In the genomic region with DNA sequence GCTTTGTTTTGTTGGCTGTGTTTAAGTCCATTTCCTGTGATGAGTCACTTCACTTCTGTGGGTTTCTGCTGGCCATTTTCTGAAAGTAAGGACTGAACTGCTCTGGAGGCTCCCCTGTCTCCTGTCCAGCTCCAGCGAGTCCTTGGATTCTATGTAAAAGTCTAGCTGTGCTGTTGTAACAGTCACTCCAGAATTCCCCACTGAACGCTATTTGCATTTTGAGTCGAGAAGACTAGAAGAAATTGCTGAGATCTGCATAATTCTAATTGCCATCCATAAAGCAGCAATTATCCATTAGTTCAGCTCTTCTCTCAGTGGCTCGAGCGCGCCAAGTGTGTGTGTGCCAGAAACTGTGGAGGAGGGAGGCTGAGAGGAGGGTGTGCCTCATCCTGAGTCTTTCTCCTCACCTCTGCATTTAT, we compare ENCODE assay signal across 13 mouse cellular contexts. TPM values are rescaled to one million over a fixed set of nuclear protein-coding genes. Genes with fewer than 3 reads are reported as not detected.
A peak's percentile ranks its signal among the peaks of the same experiment; 100 is the strongest.
DNase-seq lines count a peak whose midpoint lies in the region; ATAC-seq and TF ChIP-seq lines count a peak whose summit lies in the region.
"Had no signal": no experiment of that assay in that cellular context is flagged by ENCODE, and none has a peak within 500 bp of the region (broad histone marks: within the 10 kb centered on the region; RNA-seq: fewer than 3 reads in every experiment).

No protein-coding gene starts in this region.

- H3K27ac ChIP-seq in hindbrain, postnatal 0 days = no peak overlapping the region

- no peak overlapping the region for H3K4me2 ChIP-seq in hindbrain, postnatal 0 days (ENCODE audit: low read depth, low read length)

- H3K9ac ChIP-seq in hindbrain, postnatal 0 days (replicated peaks; ENCODE audit: low read length) = no peak overlapping the region

- no peak for TF ChIP-seq CTCF in hindbrain, postnatal 0 days (IDR thresholded peaks at IDR 0.05; ENCODE audit: low read depth)

- H3K9me3 ChIP-seq in hindbrain, postnatal 0 days (ENCODE audit: low read length) = no peaks in the 10 kb centered on the region

- H3K4me1 ChIP-seq in hindbrain, postnatal 0 days (ENCODE audit: insufficient read depth, low read length) = no peaks in the 10 kb centered on the region

- H3K27me3 ChIP-seq in hindbrain, postnatal 0 days (ENCODE audit: insufficient read depth, low read length) = no peaks in the 10 kb centered on the region

- DNase-seq in cerebellum, adult 9-10 months = peak; percentile 2
- peak; percentile 8 for DNase-seq in layer of hippocampus, adult 9-11 months
- DNase-seq in layer of hippocampus, postnatal 36 days = no peak
- peak; percentile 19 for DNase-seq in MN1 (ENCODE audit: low spot score)
- peak; percentile 56 for DNase-seq in hindbrain, postnatal 0 days (ENCODE audit: low spot score)
- no peak for DNase-seq in spleen, postnatal 14 days (ENCODE audit: low spot score in 2 of 2)
- no peak for DNase-seq in spleen, postnatal 4 days (ENCODE audit: low spot score in 2 of 2)
- DNase-seq: heart, postnatal 36 days; kidney, postnatal 36 days; lung, adult 2 months; spleen, adult 18-20 months; thymus, postnatal 4 days had no signal

- WGBS in hindbrain, postnatal 0 days = 26% methylated on average over 6 of the region's 6 CpGs

- H3K36me3 ChIP-seq in hindbrain, postnatal 0 days (ENCODE audit: insufficient read depth, low read length) = no peaks in the 10 kb centered on the region

- no peak overlapping the region for H3K4me3 ChIP-seq in hindbrain, postnatal 0 days (ENCODE audit: low read length)

- no peak for ATAC-seq in cerebellum, adult (ENCODE audit: insufficient number of reproducible peaks, low FRiP score, low TSS enrichment)
- peak; percentile 79 for ATAC-seq in hindbrain, postnatal 0 days

RNA-seq across cellular contexts. Expression of a gene that starts 57.0 kb away (rescaled TPM):
- 1 to 10 TPM; 4.7 to 5.0 TPM for total RNA-seq in layer of hippocampus, postnatal 36 days (2021)
- 1.8 and 2.6 TPM in 2 replicates for total RNA-seq in hindbrain, postnatal 0 days (2014; rRNA removed)
- polyA plus RNA-seq in hindbrain, postnatal 0 days (2015; fragmentation: Nextera tagmentation; extraction: Ambion mirVana) = 1.5 and 2.2 TPM in 2 replicates

Comparison
In these comparisons a context has a peak if more than half of its experiments do, and no peak if none do; other contexts are left out.
1. DNase-seq: peak in cerebellum, adult 9-10 months (single experiment), layer of hippocampus, adult 9-11 months (single experiment), MN1 (single experiment) and hindbrain, postnatal 0 days (single experiment); none in layer of hippocampus, postnatal 36 days (0 of 2), spleen, postnatal 14 days (0 of 2) and spleen, postnatal 4 days (0 of 2).